Mouse (Mus musculus) adrenal gland, adult 18-20 months (tissue): ENCODE measurements at regions not wholly inside any gene's neighbourhood (a gene's known extent, or its start where the extent isn't known, plus 50 kb on each side); places are given as distances from the start of the nearest gene placed in this dataset.

ENCODE experiments used
- DNase-seq, 2 experiments: peaks; one replicate each; pipeline ENCODE4 v3.0.0; 2021 to 2022; ENCODE audit warnings: low spot score in 2 of 2

GRCm38 (mm10) chr12:16083176-16083575 is 266.5 kb upstream of the Trib2 start:
- DNase-seq, result no peak

GRCm38 (mm10) chr12:16077215-16077614 is 260.5 kb upstream of the Trib2 start:
- no peak for DNase-seq

DNA sequence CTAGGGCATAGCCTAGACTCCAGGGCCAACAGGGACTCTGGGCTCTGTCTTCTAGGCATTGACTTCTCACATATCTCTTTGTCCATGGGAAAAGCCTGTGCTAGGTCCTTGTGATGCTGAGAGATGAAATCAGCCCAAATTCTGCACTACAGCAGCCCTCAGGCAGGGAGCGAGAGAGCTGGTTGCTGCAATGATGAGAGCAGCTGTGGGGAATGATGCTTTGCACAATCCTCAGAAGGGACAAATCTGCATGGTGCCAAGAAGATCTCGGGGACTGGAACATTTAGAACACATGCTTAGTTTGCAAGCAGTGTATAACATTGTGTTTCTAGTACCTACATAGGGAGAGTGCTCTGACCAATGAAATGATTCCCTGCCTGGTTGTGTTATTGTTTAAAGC is 259.2 kb upstream of the Trib2 start:
- no peak for DNase-seq

DNA sequence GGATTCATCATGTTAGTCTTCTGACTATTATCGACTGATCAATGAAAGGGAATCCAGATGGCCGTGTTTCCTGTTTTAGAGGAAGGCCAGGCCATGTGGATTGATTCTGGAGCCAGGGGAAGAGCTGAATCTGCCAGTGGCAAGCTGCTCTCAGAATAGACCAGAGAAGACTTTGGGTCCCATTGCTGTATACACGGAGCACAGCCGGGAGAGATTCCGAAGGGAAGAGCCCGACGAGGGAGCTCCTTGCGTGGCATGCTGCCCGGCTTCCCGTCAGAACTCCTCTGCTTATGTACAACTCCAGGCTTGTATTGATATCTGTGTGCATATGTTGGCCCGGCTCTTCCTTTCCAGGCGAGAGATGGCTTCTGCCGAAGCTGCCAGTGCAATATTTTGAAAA is 252.2 kb upstream of the Trib2 start:
- DNase-seq, result no peak

GRCm38 (mm10) chr12:16062689-16063088 is 246.0 kb upstream of the Trib2 start:
- no peak for DNase-seq

GRCm38 (mm10) chr12:16060461-16060860 is 243.7 kb upstream of the Trib2 start:
- no peak for DNase-seq

- no peak for DNase-seq
Measured at GRCm38 (mm10) chr12:16058255-16058654, 241.5 kb upstream of the Trib2 start.

DNA sequence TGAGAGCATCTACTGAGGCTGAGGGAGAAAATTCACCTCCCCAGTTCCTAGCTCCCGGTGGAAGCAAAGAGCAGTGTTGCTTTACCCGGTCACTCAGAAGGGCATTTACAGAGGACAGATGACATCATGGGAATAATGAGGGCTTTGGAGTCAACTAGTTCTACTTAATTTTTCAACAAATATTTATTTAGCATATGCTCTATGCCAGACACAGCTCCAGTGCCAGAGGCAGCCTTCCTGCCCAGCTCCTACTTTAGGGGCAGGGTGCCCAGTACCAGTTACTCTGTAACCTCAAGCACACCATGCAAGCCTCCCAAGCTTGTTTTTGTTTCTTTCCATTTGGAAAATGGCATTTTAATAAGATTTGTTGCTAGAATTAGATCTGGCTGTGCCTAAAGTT is 240.1 kb upstream of the Trib2 start:
- DNase-seq, result no peak

- no peak for DNase-seq
Measured at GRCm38 (mm10) chr12:16056216-16056615, 239.5 kb upstream of the Trib2 start.

GRCm38 (mm10) chr12:16054591-16054990 is 237.9 kb upstream of the Trib2 start:
- no peak for DNase-seq

GRCm38 (mm10) chr12:16053735-16054134 is 237.0 kb upstream of the Trib2 start:
- no peak for DNase-seq

DNA sequence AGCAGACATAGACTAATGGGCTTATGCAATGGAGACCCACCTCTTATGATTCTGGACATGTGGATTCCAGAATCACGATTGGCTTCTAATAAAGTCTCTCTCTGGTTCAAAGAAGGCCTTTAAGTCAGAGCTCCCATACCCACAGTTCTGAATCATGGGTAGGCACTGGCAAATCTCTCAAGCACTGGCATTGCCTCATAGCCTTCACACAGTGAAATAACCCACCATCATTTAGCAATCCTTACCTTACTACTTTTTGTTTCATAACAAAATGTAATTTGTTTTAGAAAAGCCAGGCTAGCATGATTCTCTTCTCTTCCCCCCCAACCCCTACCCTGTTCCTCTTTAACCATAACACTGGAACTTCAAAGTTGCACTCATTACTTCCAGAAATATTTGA is 236.3 kb upstream of the Trib2 start:
- DNase-seq, result no peak

- DNase-seq, result no peak
Measured at GRCm38 (mm10) chr12:16052353-16052752, 235.6 kb upstream of the Trib2 start.

DNA sequence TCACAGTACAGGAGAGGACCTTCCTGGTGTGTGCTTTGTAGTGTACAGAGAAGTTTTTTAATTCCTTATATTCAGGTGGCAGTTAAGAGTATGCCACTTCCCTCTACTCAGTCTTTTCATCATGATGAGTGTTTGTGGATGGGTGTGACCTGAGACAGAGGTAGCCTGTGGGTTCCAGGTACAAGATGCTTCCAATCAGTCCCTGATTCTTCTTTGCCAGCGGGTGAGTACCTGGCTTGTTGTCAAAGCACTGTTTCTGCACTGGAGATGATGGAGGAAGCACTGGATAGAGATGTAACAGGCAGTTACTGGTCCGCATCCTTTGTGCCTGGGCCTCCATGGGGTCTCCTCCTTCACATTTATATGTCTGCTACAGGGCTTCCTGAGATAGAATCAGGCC is 234.7 kb upstream of the Trib2 start:
- DNase-seq, result no peak

DNA sequence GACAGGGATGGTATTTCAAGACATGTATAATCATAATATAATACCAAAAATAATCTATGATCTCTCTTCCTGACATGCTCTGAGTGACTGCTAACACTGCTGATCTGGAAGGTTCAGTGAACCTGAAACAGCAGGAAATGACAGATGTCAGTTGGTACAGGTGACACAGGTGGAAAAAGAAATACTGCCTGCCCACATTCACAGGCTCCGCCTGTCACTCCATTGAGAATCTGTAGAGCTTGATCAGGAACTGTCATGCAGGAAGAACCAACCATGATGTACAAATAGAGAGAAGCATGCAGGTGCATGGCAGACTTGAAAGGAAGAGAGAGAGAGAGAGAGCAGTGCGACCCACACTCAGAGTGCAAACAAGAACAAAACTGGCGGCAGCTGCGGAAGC is 232.8 kb upstream of the Trib2 start:
- no peak for DNase-seq

DNA sequence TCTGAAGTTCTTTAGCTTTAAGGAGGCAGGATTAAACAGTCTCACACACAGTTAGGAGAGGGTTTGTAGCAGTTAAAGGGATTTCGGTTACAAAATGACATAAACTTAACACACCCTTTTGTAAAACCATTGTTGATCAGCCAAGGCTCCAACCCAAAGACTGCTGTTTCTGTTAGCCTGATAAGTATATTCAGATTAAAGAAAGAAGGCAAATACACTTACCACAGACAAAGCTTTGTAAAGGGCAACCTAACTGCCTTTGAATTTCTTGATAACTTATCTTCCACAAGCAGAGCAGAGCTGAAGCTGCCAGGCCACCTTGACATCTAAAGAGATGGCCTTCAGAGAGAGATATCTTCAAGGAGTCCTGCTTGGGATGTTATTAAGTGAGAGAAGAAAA is 229.9 kb upstream of the Trib2 start:
- DNase-seq, result no peak

DNA sequence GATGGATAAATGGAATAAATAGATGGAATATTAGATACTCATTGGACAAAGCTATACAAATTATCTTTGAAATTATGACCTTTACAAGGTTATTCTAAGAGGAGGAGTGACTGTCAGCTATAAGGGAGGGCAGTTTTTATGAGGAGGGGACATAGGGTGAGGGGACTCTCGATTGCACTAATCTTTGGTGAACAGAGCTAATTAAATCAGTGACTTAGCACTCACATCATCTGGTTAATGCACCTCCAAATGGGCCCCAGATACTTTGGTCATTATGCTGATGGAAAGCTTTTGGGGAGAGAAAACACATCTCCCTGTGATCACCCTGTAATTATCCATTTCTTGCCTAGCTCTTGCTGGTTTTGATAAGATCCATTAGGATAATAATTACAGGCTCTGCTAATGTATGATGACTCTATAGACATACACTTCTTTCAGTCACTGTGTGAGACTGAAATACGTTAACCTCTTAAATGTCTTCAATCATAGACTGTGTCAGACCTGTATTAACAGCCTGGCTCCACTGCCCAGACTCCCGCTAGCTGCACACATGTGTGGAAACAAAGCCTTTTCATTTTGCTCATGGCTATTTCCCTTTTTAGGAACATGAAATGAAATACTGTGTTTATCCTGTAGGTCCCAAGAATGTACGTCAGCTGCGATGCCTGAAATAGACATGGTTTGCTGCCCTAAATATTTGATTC is 229.2 kb upstream of the Trib2 start:
- no peak for DNase-seq

DNA sequence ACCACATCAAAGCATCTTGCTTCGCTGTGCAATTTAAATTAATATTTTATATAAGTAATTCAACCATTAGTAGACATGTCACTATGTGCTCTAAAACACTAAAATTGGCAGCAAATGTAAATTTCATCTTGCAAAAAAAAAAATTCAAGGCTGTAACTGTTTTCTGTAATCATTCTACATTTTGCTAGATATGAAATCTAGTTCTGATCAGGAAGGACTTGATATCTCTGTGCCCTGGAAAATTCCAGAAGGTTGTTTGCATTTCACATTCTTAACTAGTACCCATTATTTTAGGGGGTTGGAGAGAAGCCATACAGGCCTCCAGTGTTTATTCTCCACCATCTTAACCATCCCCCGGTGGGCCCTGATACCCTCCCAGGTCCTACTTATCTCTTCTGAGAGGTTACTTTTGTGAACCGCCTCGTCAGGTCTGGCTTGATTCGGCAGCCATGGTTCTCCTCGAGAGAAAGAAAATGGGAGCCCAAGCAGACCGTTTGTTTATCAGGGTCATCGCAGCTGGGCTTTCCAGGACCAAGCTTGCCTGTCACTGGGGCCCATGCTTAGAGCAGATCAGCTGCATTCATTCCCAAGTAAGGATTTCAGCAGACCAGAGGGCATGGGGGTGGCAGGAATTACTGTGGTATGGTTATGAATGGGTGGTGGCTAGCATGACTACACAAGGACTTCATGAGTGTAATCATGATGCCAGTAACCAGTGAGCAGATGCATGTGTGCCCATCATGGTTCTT is 226.9 kb upstream of the Trib2 start:
- no peak for DNase-seq

- DNase-seq, result no peak
Measured at GRCm38 (mm10) chr12:16042362-16042761, 225.6 kb upstream of the Trib2 start.

GRCm38 (mm10) chr12:16041129-16041528 is 224.4 kb upstream of the Trib2 start:
- DNase-seq, result no peak

DNA sequence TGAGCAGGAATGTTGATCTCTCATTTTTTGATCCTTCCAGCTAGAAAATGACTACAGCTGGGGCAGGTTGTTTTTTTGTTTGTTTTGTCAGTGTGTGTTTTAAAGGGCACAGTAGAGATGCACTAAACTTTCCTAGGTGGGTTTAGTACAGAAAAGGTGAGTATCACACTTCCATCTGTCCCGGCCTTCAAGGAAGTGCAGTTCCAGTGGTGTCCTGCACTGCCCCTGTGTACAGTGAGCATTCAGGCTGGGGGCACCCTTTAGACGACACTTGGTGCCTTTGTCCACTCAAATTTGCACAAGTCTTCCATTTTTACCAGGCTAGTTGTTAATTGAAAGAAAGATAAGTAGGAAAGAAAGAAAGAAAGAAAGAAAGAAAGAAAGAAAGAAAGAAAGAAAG is 218.8 kb upstream of the Trib2 start:
- no peak for DNase-seq

DNA sequence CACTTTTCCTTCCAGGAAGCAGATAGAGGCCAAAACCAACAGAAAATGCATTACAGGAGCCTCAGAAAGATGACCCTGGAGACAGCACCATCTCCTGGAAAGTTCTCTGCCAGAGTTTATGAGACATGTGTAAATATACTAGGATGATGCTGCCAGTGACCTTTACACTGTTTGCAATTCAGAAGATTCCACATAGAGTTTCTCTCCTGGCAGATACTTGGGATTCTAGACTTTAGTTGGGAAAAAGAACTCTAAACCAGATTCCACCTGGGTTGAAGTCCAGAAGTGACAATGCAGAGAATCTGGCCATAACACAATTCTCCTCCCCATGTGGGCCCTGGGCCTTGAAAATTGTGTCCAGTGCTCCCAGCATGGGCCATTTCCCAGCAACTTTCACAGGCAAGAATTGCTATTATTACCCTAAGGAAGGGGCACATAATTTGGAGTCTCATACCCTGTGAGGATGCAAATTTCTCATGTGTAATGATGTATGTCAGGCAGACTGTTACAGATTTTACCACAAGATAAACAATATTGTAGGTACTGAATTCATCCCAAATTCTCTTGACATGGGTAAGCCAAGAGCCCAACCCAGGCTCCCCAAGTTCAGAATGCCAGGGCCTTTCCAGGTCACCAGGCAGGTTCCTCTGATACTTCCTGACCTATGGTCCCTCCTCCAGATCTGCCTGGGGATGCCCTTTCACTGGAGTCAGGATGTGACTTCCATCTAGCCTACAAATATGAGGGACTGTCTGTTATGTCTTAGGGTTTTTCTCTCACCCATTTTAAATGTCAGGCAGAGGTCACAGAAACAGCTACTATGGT is 218.2 kb upstream of the Trib2 start:
- no peak for DNase-seq
